Mouse (Mus musculus): ENCODE measurements at regions not wholly inside any gene's neighbourhood (a gene's known extent, or its start where the extent isn't known, plus 50 kb on each side); places are given as distances from the start of the nearest gene placed in this dataset.

GRCm38 (mm10) chr5:49818832-49819231 is 240.0 kb downstream of the Adgra3 start:
- no peak overlapping the region for H3K27ac ChIP-seq (ENCODE audit: control insufficient read depth, insufficient read depth, low read depth, low read length)
- H3K27me3 ChIP-seq (ENCODE audit: control insufficient read depth, insufficient read depth, low read length) = no peaks in the 10 kb centered on the region
- no peaks in the 10 kb centered on the region for H3K4me1 ChIP-seq (ENCODE audit: control insufficient read depth, insufficient read depth, low read length)
- H3K36me3 ChIP-seq (ENCODE audit: control insufficient read depth, insufficient read depth, low read length) = no peaks in the 10 kb centered on the region
- no peak overlapping the region for H3K4me3 ChIP-seq (ENCODE audit: control insufficient read depth, low read depth, low read length)
- TF ChIP-seq CTCF (IDR thresholded peaks at IDR 0.05; ENCODE audit: control insufficient read depth, insufficient read depth, insufficient replicate concordance, low read depth, low read length) (no peak), POLR2A (IDR thresholded peaks at IDR 0.05; ENCODE audit: control insufficient read depth, low read depth, low read length) (no peak)

DNA sequence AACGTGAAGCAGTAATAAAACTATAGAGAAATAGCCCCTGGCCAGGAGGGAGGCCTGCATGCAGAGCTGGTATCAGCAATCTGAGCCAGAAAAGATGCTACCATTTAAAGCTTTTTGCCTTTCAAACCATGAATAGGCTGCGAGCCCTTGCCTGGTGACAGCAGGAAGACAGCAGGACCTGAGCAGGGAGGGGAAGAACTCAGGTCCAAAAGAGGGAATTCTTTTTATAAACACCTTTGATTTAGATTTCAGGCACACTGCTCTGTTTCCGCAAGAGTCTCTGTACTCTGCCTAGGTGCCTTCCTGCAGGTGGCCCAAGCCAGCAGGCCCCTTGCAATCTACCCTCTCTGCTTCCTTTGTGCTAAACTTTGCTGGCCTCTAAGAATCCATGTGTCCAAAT is 242.1 kb downstream of the Adgra3 start:
- Histone ChIP-seq H3K36me3 (ENCODE audit: control insufficient read depth, insufficient read depth, low read length) (no peaks in the 10 kb centered on the region), H3K27ac (ENCODE audit: control insufficient read depth, insufficient read depth, low read depth, low read length) (no peak overlapping the region), H3K27me3 (ENCODE audit: control insufficient read depth, insufficient read depth, low read length) (no peaks in the 10 kb centered on the region), H3K4me3 (ENCODE audit: control insufficient read depth, low read depth, low read length) (no peak overlapping the region), H3K4me1 (ENCODE audit: control insufficient read depth, insufficient read depth, low read length) (no peaks in the 10 kb centered on the region)
- TF ChIP-seq POLR2A (IDR thresholded peaks at IDR 0.05; ENCODE audit: control insufficient read depth, low read depth, low read length) = no peak
- TF ChIP-seq CTCF (IDR thresholded peaks at IDR 0.05; ENCODE audit: control insufficient read depth, insufficient read depth, insufficient replicate concordance, low read depth, low read length) = no peak

GRCm38 (mm10) chr5:49813335-49813734 is 245.5 kb downstream of the Adgra3 start:
- no peak overlapping the region for H3K4me3 ChIP-seq (ENCODE audit: control insufficient read depth, low read depth, low read length)
- H3K4me1 ChIP-seq (ENCODE audit: control insufficient read depth, insufficient read depth, low read length) = no peaks in the 10 kb centered on the region
- TF ChIP-seq POLR2A (IDR thresholded peaks at IDR 0.05; ENCODE audit: control insufficient read depth, low read depth, low read length) (no peak), CTCF (IDR thresholded peaks at IDR 0.05; ENCODE audit: control insufficient read depth, insufficient read depth, insufficient replicate concordance, low read depth, low read length) (no peak)
- H3K36me3 ChIP-seq (ENCODE audit: control insufficient read depth, insufficient read depth, low read length) = no peaks in the 10 kb centered on the region
- H3K27ac ChIP-seq (ENCODE audit: control insufficient read depth, insufficient read depth, low read depth, low read length) = no peak overlapping the region
- no peaks in the 10 kb centered on the region for H3K27me3 ChIP-seq (ENCODE audit: control insufficient read depth, insufficient read depth, low read length)

DNA sequence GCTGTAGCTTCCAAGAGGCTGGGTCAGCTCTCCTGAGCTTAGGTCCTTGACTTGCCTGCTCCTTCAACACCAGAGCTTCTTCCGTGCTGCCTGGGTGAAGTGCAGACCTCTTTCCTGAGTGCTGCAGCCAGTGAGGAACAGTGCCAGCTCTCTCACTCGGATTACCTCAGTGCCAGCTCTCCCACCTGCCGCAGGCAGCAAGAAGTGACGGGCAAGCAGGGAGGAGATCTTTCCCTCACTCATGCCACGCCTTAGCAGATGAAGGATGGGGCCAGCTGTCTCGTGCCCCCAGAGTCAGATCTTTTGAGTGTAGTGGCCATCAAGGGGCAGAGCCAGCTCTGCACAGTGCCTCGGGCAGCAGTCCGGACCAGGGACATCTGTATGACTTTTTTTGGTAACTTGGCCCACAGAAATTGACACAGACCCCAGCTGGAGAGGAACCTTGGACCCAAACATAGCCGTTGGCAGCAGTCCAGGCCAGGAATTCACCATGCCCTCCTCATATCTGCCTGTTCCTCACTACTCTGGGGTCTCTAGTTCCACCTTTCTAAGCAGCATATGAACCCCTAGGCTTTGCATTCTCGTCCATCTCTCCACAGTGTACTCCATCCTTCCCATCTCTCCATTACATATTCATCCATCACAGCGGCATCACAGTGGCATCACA is 263.9 kb upstream of the Kcnip4 start:
- H3K36me3 ChIP-seq (ENCODE audit: control insufficient read depth, insufficient read depth, low read length) = no peaks in the 10 kb centered on the region
- H3K4me1 ChIP-seq (ENCODE audit: control insufficient read depth, insufficient read depth, low read length) = no peaks in the 10 kb centered on the region
- no peaks in the 10 kb centered on the region for H3K27me3 ChIP-seq (ENCODE audit: control insufficient read depth, insufficient read depth, low read length)
- no peak for TF ChIP-seq POLR2A (IDR thresholded peaks at IDR 0.05; ENCODE audit: control insufficient read depth, low read depth, low read length)
- TF ChIP-seq CTCF (IDR thresholded peaks at IDR 0.05; ENCODE audit: control insufficient read depth, insufficient read depth, insufficient replicate concordance, low read depth, low read length) = no peak
- H3K4me3 ChIP-seq (ENCODE audit: control insufficient read depth, low read depth, low read length) = peak overlapping the region; percentile 28
- no peak overlapping the region for H3K27ac ChIP-seq (ENCODE audit: control insufficient read depth, insufficient read depth, low read depth, low read length)

DNA sequence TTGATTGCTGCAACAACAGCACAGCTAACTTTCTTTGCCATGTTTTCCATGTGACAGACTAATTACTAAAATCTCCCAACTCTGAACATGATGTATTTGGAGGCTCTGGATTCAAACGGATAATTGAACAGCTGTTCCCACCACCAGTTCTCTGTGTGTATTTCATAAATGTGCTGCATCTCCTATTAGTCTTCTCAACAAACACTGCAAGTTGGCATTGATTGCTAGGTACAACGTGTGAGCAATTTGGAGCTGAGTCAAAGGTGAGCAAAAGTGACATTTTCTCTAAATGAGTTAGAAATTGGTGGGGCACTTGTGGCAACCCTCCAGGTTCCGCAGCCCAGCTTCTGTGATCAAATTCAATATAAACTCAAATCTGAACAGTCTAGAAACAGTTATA is 259.0 kb upstream of the Kcnip4 start:
- no peaks in the 10 kb centered on the region for H3K27me3 ChIP-seq (ENCODE audit: control insufficient read depth, insufficient read depth, low read length)
- TF ChIP-seq POLR2A (IDR thresholded peaks at IDR 0.05; ENCODE audit: control insufficient read depth, low read depth, low read length) (no peak), CTCF (IDR thresholded peaks at IDR 0.05; ENCODE audit: control insufficient read depth, insufficient read depth, insufficient replicate concordance, low read depth, low read length) (no peak)
- no peaks in the 10 kb centered on the region for H3K4me1 ChIP-seq (ENCODE audit: control insufficient read depth, insufficient read depth, low read length)
- no peak overlapping the region for H3K27ac ChIP-seq (ENCODE audit: control insufficient read depth, insufficient read depth, low read depth, low read length)
- no peak overlapping the region for H3K4me3 ChIP-seq (ENCODE audit: control insufficient read depth, low read depth, low read length)
- no peaks in the 10 kb centered on the region for H3K36me3 ChIP-seq (ENCODE audit: control insufficient read depth, insufficient read depth, low read length)

GRCm38 (mm10) chr5:49761054-49761453 is 236.3 kb upstream of the Kcnip4 start:
- Histone ChIP-seq H3K27ac (ENCODE audit: control insufficient read depth, insufficient read depth, low read depth, low read length) (no peak overlapping the region), H3K4me1 (ENCODE audit: control insufficient read depth, insufficient read depth, low read length) (no peaks in the 10 kb centered on the region), H3K36me3 (ENCODE audit: control insufficient read depth, insufficient read depth, low read length) (no peaks in the 10 kb centered on the region), H3K27me3 (ENCODE audit: control insufficient read depth, insufficient read depth, low read length) (no peaks in the 10 kb centered on the region), H3K4me3 (ENCODE audit: control insufficient read depth, low read depth, low read length) (no peak overlapping the region)
- TF ChIP-seq CTCF (IDR thresholded peaks at IDR 0.05; ENCODE audit: control insufficient read depth, insufficient read depth, insufficient replicate concordance, low read depth, low read length) = no peak
- TF ChIP-seq POLR2A (IDR thresholded peaks at IDR 0.05; ENCODE audit: control insufficient read depth, low read depth, low read length) = no peak

DNA sequence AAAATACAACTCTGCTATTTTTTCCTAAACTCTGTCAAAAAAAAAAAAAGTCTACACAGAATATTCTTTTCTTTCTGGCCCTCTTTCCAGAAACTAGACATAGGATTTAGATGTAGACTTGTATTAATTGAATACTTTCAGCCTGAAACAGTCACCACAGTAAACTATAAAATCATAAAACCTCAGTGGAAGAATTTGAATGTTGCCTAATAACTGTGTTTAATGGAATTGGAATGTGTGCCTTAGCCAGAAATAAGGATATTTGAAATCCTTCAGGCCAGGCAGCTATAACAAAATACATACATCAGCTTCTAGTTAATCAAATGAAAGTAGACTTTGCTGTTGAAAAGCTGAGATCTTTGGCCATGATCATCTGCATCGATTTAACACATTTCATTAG is 230.8 kb upstream of the Kcnip4 start:
- H3K27me3 ChIP-seq (ENCODE audit: control insufficient read depth, insufficient read depth, low read length) = no peaks in the 10 kb centered on the region
- no peaks in the 10 kb centered on the region for H3K4me1 ChIP-seq (ENCODE audit: control insufficient read depth, insufficient read depth, low read length)
- TF ChIP-seq POLR2A (IDR thresholded peaks at IDR 0.05; ENCODE audit: control insufficient read depth, low read depth, low read length) = no peak
- no peak for TF ChIP-seq CTCF (IDR thresholded peaks at IDR 0.05; ENCODE audit: control insufficient read depth, insufficient read depth, insufficient replicate concordance, low read depth, low read length)
- H3K27ac ChIP-seq (ENCODE audit: control insufficient read depth, insufficient read depth, low read depth, low read length) = no peak overlapping the region
- no peaks in the 10 kb centered on the region for H3K36me3 ChIP-seq (ENCODE audit: control insufficient read depth, insufficient read depth, low read length)
- H3K4me3 ChIP-seq (ENCODE audit: control insufficient read depth, low read depth, low read length) = no peak overlapping the region

Data from testis, adult 2 months (tissue).